Mouse (Mus musculus): ENCODE data around the gene Srrm1.

DNA sequence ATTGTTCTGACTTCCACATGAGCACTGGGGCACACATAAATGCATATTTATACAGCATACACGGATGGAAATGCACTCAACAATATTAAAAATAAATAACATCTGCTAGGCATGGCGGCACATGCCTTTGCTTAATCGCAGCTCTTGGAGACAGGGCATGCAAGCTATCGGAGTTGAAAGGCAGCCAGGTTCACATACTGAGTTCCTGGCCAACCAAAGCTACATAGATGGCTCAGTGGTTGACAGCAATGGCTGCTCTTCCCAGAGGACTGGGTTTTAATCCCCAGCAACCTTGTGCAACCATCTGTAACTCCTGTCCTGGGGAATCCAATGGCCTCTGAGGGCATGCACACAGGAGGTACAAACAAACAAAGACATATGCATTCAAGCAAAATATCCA is 35.6 kb downstream of the Srrm1 start:
- no peak for TF ChIP-seq CTCF (IDR thresholded peaks at IDR 0.05; ENCODE audit: low read depth, low read length)
- TF ChIP-seq POLR2A (IDR thresholded peaks at IDR 0.05; ENCODE audit: borderline replicate concordance, low read depth, low read length): no peak

Measured in bone marrow macrophage, adult 2 months (primary cell).